Comparison of ENCODE assay signal across 17 mouse cellular contexts in the genomic region with DNA sequence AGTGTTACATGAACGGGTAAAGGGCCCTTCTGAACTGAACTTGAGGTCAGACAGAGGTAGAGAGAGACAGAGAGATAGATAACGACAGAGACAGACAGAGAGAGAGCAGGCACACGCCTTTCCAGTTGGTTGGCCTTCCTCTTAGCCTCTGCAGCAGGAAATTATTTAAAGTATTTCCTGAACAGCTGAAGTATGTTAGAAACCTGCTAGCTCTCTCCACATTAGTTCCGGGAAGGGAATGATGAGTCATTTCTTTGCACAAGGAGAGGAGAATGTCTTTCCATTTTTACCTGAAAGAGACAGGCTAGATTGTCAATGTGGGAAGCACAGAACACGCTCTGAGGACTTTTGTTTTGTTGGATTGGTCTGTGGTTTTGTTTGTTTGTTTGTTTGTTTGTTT. TPM values are rescaled to one million over a fixed set of nuclear protein-coding genes. Genes with fewer than 3 reads are reported as not detected.
DNase-seq lines count a peak whose midpoint lies in the region; ATAC-seq and TF ChIP-seq lines count a peak whose summit lies in the region.
"Had no signal": no experiment of that assay in that cellular context is flagged by ENCODE, and none has a peak within 500 bp of the region (broad histone marks: within the 10 kb centered on the region; RNA-seq: fewer than 3 reads in every experiment).

No protein-coding gene starts in this region.

- H3K4me3 ChIP-seq in heart, adult 2 months, result no peak overlapping the region
- H3K4me3 ChIP-seq in heart, embryonic 12.5 days, result no peak overlapping the region
- H3K4me3 ChIP-seq in layer of hippocampus, adult 2 months, result no peak overlapping the region
- no peak overlapping the region for H3K4me3 ChIP-seq in CH12.LX (replicated peaks in 1 of 3; ENCODE audit: low read depth in 2 of 3, low read length in 2 of 3, poor library complexity in 1 of 3)
- H3K4me3 ChIP-seq in intestine, postnatal 0 days (ENCODE audit: low read depth, low read length), result no peak overlapping the region
- H3K4me3 ChIP-seq: hindbrain, embryonic 10.5 days; left cerebral cortex, adult 2 months; limb, embryonic 13.5 days; midbrain, embryonic 15.5 days had no signal

- no peak for TF ChIP-seq RAD21 in CH12.LX (IDR thresholded peaks at IDR 0.05; ENCODE audit: low read depth, low read length)

- no peaks in the 10 kb centered on the region for H3K79me2 ChIP-seq in heart, adult 2 months (replicated peaks; ENCODE audit: control insufficient read depth, insufficient read depth, low read length)
- no peaks in the 10 kb centered on the region for H3K79me2 ChIP-seq in CH12.LX (replicated peaks; ENCODE audit: control insufficient read depth, extremely low read depth, insufficient read depth, poor library complexity, severe bottlenecking)

- DNase-seq in heart, adult 2 months, result no peak
- DNase-seq in layer of hippocampus, adult 2 months (ENCODE audit: low spot score in 2 of 2), result no peak
- no peak for DNase-seq in layer of hippocampus, postnatal 10 days (ENCODE audit: low spot score in 2 of 2)
- DNase-seq in CH12.LX (ENCODE audit: extremely low read depth), result no peak
- no peak for DNase-seq in cerebellum, postnatal 36 days
- DNase-seq: adrenal gland, postnatal 25 days; B cell, adult 2 months; lung, postnatal 14 days; thymus, postnatal 36 days had no signal

- H3K4me1 ChIP-seq in heart, adult 2 months (ENCODE audit: control insufficient read depth, insufficient read depth, low read length), result peaks cover 3% of the 10 kb centered on the region
- peaks cover 6% of the 10 kb centered on the region; the same call in 1 of the 2 replicates for H3K4me1 ChIP-seq in heart, embryonic 12.5 days (replicated peaks)
- peaks cover 2 to 20% of the 10 kb centered on the region in 2 experiments; a peak in 3 of 4 replicates for H3K4me1 ChIP-seq in CH12.LX (ENCODE audit: control insufficient read depth in 1 of 2, insufficient read depth in 2 of 2)
- H3K4me1 ChIP-seq in intestine, postnatal 0 days (replicated peaks; ENCODE audit: control insufficient read depth, insufficient read depth, low read length), result no peaks in the 10 kb centered on the region
- H3K4me1 ChIP-seq: limb, embryonic 13.5 days; midbrain, embryonic 15.5 days had no signal

- intact Hi-C loops in heart, adult 2 months (cut with DNase I), result loop anchor here (5.0 kb wide), 1 partner anchor 195 kb away; a partner anchor contains a TSS

- H3K36me3 ChIP-seq in heart, adult 2 months (ENCODE audit: control insufficient read depth, insufficient read depth, low read length), result no peaks in the 10 kb centered on the region
- peaks cover 10% of the 10 kb centered on the region for H3K36me3 ChIP-seq in heart, embryonic 12.5 days
- H3K36me3 ChIP-seq in CH12.LX (replicated peaks in 1 of 2; ENCODE audit: control insufficient read depth in 1 of 2, insufficient read depth in 1 of 2, low read length in 1 of 2), result peaks cover 25 to 55% of the 10 kb centered on the region in 2 experiments
- no peaks in the 10 kb centered on the region; the same call in 1 of the 2 replicates for H3K36me3 ChIP-seq in intestine, postnatal 0 days (ENCODE audit: control insufficient read depth, insufficient read depth)

- TF ChIP-seq EP300 in heart, adult 2 months (IDR thresholded peaks at IDR 0.05; ENCODE audit: insufficient read depth, low read depth, low read length), result no peak
- peak; percentile 40; the same call in 1 of the 2 replicates for TF ChIP-seq EP300 in CH12.LX (IDR thresholded peaks at IDR 0.05; ENCODE audit: low read length)

- no peaks in the 10 kb centered on the region for H3K9me3 ChIP-seq in heart, embryonic 12.5 days (replicated peaks)
- H3K9me3 ChIP-seq in CH12.LX (replicated peaks; ENCODE audit: low read length), result no peaks in the 10 kb centered on the region
- no peaks in the 10 kb centered on the region for H3K9me3 ChIP-seq in intestine, postnatal 0 days (ENCODE audit: control insufficient read depth)
- H3K9me3 ChIP-seq: hindbrain, embryonic 10.5 days; limb, embryonic 13.5 days; midbrain, embryonic 15.5 days had no signal

- no peak for ATAC-seq in heart, embryonic 12.5 days (ENCODE audit: insufficient number of reproducible peaks, low FRiP score)
- peak; percentile 62 for ATAC-seq in intestine, postnatal 0 days
- no peak for ATAC-seq in cerebellum, adult (ENCODE audit: insufficient number of reproducible peaks, low FRiP score, low TSS enrichment)
- ATAC-seq: forebrain, embryonic 14.5 days; midbrain, embryonic 15.5 days had no signal

- peak overlapping the region; percentile 32 for H3K27ac ChIP-seq in heart, adult 2 months
- no peak overlapping the region; the same call in 1 of the 2 replicates for H3K27ac ChIP-seq in heart, embryonic 12.5 days (ENCODE audit: poor library complexity, severe bottlenecking)
- H3K27ac ChIP-seq in layer of hippocampus, adult 2 months, result peak overlapping the region; percentile 33; the same call in 1 of the 2 replicates
- H3K27ac ChIP-seq in CH12.LX (ENCODE audit: insufficient read depth, low read depth), result no peak overlapping the region
- H3K27ac ChIP-seq in intestine, postnatal 0 days (ENCODE audit: low read depth, low read length), result peak overlapping the region; percentile 11; the same call in 1 of the 2 replicates
- H3K27ac ChIP-seq: hindbrain, embryonic 10.5 days; left cerebral cortex, adult 2 months; limb, embryonic 13.5 days; midbrain, embryonic 15.5 days had no signal

- TF ChIP-seq POLR2A in heart, adult 2 months (IDR thresholded peaks at IDR 0.05; ENCODE audit: insufficient read depth, low read depth, low read length), result no peak
- TF ChIP-seq POLR2A in CH12.LX (IDR thresholded peaks at IDR 0.05; ENCODE audit: low read depth, low read length), result no peak

- in situ Hi-C loops in CH12.LX (cut with MboI; ENCODE audit: low pct_ligation_motif_present, low pct_unique_long_range_greater_than_20kb, low sequenced_read_pairs), result no loop called here

- no peak overlapping the region for H3K9ac ChIP-seq in heart, adult 2 months (ENCODE audit: low read depth, low read length)
- no peak overlapping the region for H3K9ac ChIP-seq in heart, embryonic 12.5 days
- no peak overlapping the region for H3K9ac ChIP-seq in CH12.LX (ENCODE audit: insufficient read depth, low read depth)
- no peak overlapping the region for H3K9ac ChIP-seq in intestine, postnatal 0 days (ENCODE audit: low read depth, low read length)
- H3K9ac ChIP-seq: limb, embryonic 13.5 days; midbrain, embryonic 15.5 days had no signal

- H3K27me3 ChIP-seq in heart, adult 2 months (ENCODE audit: control insufficient read depth, insufficient read depth, low read length), result no peaks in the 10 kb centered on the region
- H3K27me3 ChIP-seq in heart, embryonic 12.5 days (replicated peaks), result no peaks in the 10 kb centered on the region
- no peaks in the 10 kb centered on the region for H3K27me3 ChIP-seq in CH12.LX (replicated peaks)
- no peaks in the 10 kb centered on the region for H3K27me3 ChIP-seq in intestine, postnatal 0 days (replicated peaks; ENCODE audit: control insufficient read depth, insufficient read depth, low read length)
- H3K27me3 ChIP-seq: limb, embryonic 13.5 days; midbrain, embryonic 15.5 days had no signal

- no peak overlapping the region for H3K4me2 ChIP-seq in heart, embryonic 12.5 days
- H3K4me2 ChIP-seq in CH12.LX (ENCODE audit: insufficient read depth, low read depth, poor library complexity, severe bottlenecking), result no peak overlapping the region
- H3K4me2 ChIP-seq in intestine, postnatal 0 days (replicated peaks; ENCODE audit: low read depth), result no peak overlapping the region
- H3K4me2 ChIP-seq: limb, embryonic 13.5 days; midbrain, embryonic 15.5 days had no signal

- WGBS in heart, adult 2 months, result 23% methylated on average over 5 of the region's 5 CpGs
- 28% methylated on average over 5 of the region's 5 CpGs for WGBS in heart, embryonic 12.5 days
- 17% methylated on average over 5 of the region's 5 CpGs for WGBS in intestine, postnatal 0 days

- dilution Hi-C loops in CH12.LX (cut with MboI; ENCODE audit: extremely low pct_ligation_motif_present, extremely low pct_unique_long_range_greater_than_20kb, low sequenced_read_pairs), result no loop called here

- no peak for TF ChIP-seq CTCF in heart, adult 2 months (IDR thresholded peaks at IDR 0.05)
- no peak for TF ChIP-seq CTCF in layer of hippocampus, adult 2 months (conservative IDR thresholded peaks at IDR 0.05)
- TF ChIP-seq CTCF in CH12.LX (conservative IDR thresholded peaks at IDR 0.05 in 1 of 2, IDR thresholded peaks at IDR 0.05 in 1 of 2; ENCODE audit: low read depth in 2 of 2, low read length in 2 of 2), result no peak
- no peak for TF ChIP-seq CTCF in intestine, postnatal 0 days (IDR thresholded peaks at IDR 0.05; ENCODE audit: low read depth)

TF ChIP-seq in CH12.LX, 34 proteins besides CTCF, POLR2A, EP300 and RAD21 (continues in another document):
- TF ChIP-seq UBTF (IDR thresholded peaks at IDR 0.05; ENCODE audit: low read depth, low read length) (no peak), KAT2A (IDR thresholded peaks at IDR 0.05; ENCODE audit: insufficient replicate concordance, low read length) (no peak), NRF1 (IDR thresholded peaks at IDR 0.05; ENCODE audit: low read depth, low read length) (no peak), RCOR1 (conservative IDR thresholded peaks at IDR 0.05; ENCODE audit: low read depth, low read length) (no peak), MAX (IDR thresholded peaks at IDR 0.05; ENCODE audit: low read length) (no peak), USF2 (conservative IDR thresholded peaks at IDR 0.05; ENCODE audit: low read depth, low read length) (no peak), CHD1 (IDR thresholded peaks at IDR 0.05; ENCODE audit: low read depth, low read length) (no peak), MXI1 (IDR thresholded peaks at IDR 0.05; ENCODE audit: low read depth, low read length) (no peak)

RNA-seq across cellular contexts. Expression of a gene that starts 17.0 kb away (rescaled TPM):
- 10 to 100 TPM; 61.1 to 62.9 TPM for total RNA-seq in heart, adult 2 months (2021)
- 19.5 and 35.7 TPM in 2 replicates for polyA plus RNA-seq in heart, adult 2 months (2012; rRNA removed)
- polyA plus RNA-seq in heart, embryonic 12.5 days (2016; fragmentation: Nextera tagmentation; extraction: Ambion mirVana), result 301 and 321 TPM in 2 replicates
- total RNA-seq in layer of hippocampus, adult 2 months (2021), result 10 to 100 TPM; 17.7 to 19.1 TPM
- 10 to 100 TPM; 47.2 to 47.7 TPM for total RNA-seq in layer of hippocampus, postnatal 10 days (2021)
- total RNA-seq in CH12.LX (2012; rRNA removed), result 327 and 495 TPM in 2 replicates
- 734 and 759 TPM in 2 replicates for total RNA-seq in CH12.LX (2014; rRNA removed)
- polyA plus RNA-seq in CH12.LX (2012; ENCODE audit: insufficient read length, low read depth), result 536 and 582 TPM in 2 replicates
- 80.6 and 100 TPM in 2 replicates for polyA plus RNA-seq in intestine, postnatal 0 days (2015; fragmentation: Nextera tagmentation; extraction: Ambion mirVana)

RNA-seq across cellular contexts. Expression of a gene that starts 43.1 kb away (rescaled TPM):
- total RNA-seq in heart, adult 2 months (2021), result 1 to 10 TPM; 1.9 to 3.0 TPM
- 1.9 and 2.7 TPM in 2 replicates for polyA plus RNA-seq in heart, adult 2 months (2012; rRNA removed)
- polyA plus RNA-seq in heart, embryonic 12.5 days (2016; fragmentation: Nextera tagmentation; extraction: Ambion mirVana), result 1.1 and 2.2 TPM in 2 replicates
- 1 to 10 TPM; 3.1 to 3.5 TPM for total RNA-seq in layer of hippocampus, adult 2 months (2021)
- total RNA-seq in layer of hippocampus, postnatal 10 days (2021), result 1 to 10 TPM; 3.0 to 3.9 TPM
- total RNA-seq in CH12.LX (2012; rRNA removed) (0.29 and 1.1 TPM in 2 replicates), CH12.LX (2014; rRNA removed) (0.82 and 1.7 TPM in 2 replicates)
- polyA plus RNA-seq in CH12.LX (2012; ENCODE audit: insufficient read length, low read depth), result 0.53 and 0.83 TPM in 2 replicates
- 9.6 and 9.9 TPM in 2 replicates for polyA plus RNA-seq in intestine, postnatal 0 days (2015; fragmentation: Nextera tagmentation; extraction: Ambion mirVana)

Comparison
In these comparisons a context has a peak if more than half of its experiments do, and no peak if none do; other contexts are left out.
1. H3K27ac ChIP-seq: peak in heart, adult 2 months (single experiment), layer of hippocampus, adult 2 months (single experiment) and intestine, postnatal 0 days (single experiment); none in heart, embryonic 12.5 days (single experiment) and CH12.LX (single experiment).
2. RNA of a gene that starts 17.0 kb away (total RNA-seq): 327 to 759 TPM in CH12.LX; 61.1 to 62.9 TPM in heart, adult 2 months, 47.2 to 47.7 TPM in layer of hippocampus, postnatal 10 days and 17.7 to 19.1 TPM in layer of hippocampus, adult 2 months; every median in the first group is over 4 times any median in the second.